Mouse (Mus musculus) cerebellum, adult 2 months (tissue): ENCODE data around the gene Asphd2. TPM values are rescaled to one million over a fixed set of nuclear protein-coding genes. Genes with fewer than 3 reads are reported as not detected.

Experiments
- DNase-seq, 2 experiments: peaks; one replicate each; pipeline ENCODE4 v3.0.0; 2021
- H3K27ac ChIP-seq: fragments of 200-500 bp; 2 replicates; pipeline ENCODE4 v1.5.1; 2012; ENCODE audit warnings: low read length, control low read depth, inconsistent platforms; ENCODE audit not compliant: insufficient read depth
- H3K27me3 ChIP-seq: fragments of 200-500 bp; 2 replicates; pipeline ENCODE4 v1.6.1; 2012; ENCODE audit warnings: inconsistent platforms, mild to moderate bottlenecking, low read length, moderate library complexity; ENCODE audit not compliant: control insufficient read depth, insufficient read depth
- H3K4me1 ChIP-seq: fragments of 200-500 bp; 2 replicates; pipeline ENCODE4 v1.6.1; 2011; ENCODE audit warnings: low read length; ENCODE audit not compliant: control insufficient read depth, insufficient read depth
- H3K4me3 ChIP-seq: fragments of 200-500 bp; replicated peaks from 2 replicates; pipeline ENCODE3; 2011; ENCODE audit warnings: mild to moderate bottlenecking, low read depth, low read length, control low read depth; ENCODE audit not compliant: insufficient read depth
- CTCF ChIP-seq: fragments of 200-500 bp; IDR thresholded peaks from 2 replicates; pipeline ENCODE4 v1.5.1; 2011; ENCODE audit warnings: low read depth, mild to moderate bottlenecking, control low read depth, low read length, moderate library complexity, borderline replicate concordance; ENCODE audit not compliant: insufficient read depth
- POLR2A ChIP-seq: fragments of 200-500 bp; IDR thresholded peaks from 2 replicates; pipeline ENCODE4 v1.6.1; 2011; ENCODE audit warnings: low read length, control low read depth, borderline replicate concordance; ENCODE audit not compliant: insufficient read depth
- WGBS: fragments of 180-500 bp; shearing (Covaris S2); methylation state at CpG from one replicate; pipeline ENCODE4 v1.1.7; 2018; 5-methylcytosine and 5-hydroxymethylcytosine counted together
- polyA plus RNA-seq: library from polyadenylated mRNA; depleted of rRNA; stranded (reverse); fragments of >200 nt; gene quantifications from 2 replicates; pipeline ENCODE4 v1.2.3, GENCODE M21; 2012

Asphd2 gene
- polyA plus RNA-seq, 1 experiment = 92.7 TPM

DNA sequence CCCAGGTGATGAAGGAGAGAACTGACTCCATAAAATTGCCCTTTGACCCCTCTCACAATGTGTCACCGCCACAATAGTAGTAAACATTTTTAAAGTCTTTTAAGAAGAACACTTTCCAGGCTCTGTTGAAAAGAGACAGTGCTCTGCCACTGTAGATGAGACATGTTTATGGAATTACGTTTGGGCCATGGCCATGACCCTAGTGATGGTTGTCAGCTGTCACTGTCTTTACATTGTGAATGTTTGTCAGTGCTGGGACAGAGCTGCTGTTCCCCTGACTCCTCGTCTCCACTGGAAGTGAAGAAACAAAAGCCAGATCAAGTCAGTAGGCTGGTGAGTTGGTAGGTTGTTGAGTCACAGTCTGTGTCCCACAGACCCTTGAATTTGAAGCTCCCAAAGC lies 7.8 kb upstream of the Asphd2 start:
- DNase-seq = no peak
- 70% methylated on average over 3 of the region's 3 CpGs for WGBS

DNA sequence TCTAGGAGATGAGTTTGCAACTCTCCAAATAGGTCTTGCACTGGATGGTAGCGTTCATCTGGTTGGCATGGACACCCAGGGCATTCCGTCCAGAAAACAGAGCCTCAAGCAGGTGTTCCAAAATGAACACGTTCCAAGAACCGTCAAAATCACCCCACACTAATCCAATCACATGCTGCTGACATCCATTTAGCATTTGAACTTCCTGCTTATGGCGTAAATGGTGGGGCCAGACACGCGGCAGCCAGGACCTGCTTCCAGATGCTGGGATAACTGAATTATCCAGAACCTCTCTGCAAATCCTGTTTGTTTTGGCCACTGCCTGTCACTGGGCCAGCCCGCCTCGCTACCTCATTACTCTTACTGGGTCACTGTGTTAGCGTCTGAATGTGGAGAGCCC lies 4.6 kb upstream of the Asphd2 start:
- no peak for DNase-seq
- WGBS = 28% methylated on average over 10 of the region's 10 CpGs
- H3K27ac ChIP-seq = no peak overlapping the region
- no peaks in the 10 kb centered on the region for H3K4me1 ChIP-seq
- no peaks in the 10 kb centered on the region for H3K27me3 ChIP-seq
- H3K4me3 ChIP-seq = no peak overlapping the region
- TF ChIP-seq POLR2A = no peak
- TF ChIP-seq CTCF = no peak

More for the DNA sequence above, 7.8 kb upstream of the Asphd2 start:
- Histone ChIP-seq H3K4me3 (no peak overlapping the region), H3K4me1 (no peaks in the 10 kb centered on the region), H3K27ac (no peak overlapping the region), H3K27me3 (no peaks in the 10 kb centered on the region)
- TF ChIP-seq CTCF = no peak
- TF ChIP-seq POLR2A = no peak

DNA sequence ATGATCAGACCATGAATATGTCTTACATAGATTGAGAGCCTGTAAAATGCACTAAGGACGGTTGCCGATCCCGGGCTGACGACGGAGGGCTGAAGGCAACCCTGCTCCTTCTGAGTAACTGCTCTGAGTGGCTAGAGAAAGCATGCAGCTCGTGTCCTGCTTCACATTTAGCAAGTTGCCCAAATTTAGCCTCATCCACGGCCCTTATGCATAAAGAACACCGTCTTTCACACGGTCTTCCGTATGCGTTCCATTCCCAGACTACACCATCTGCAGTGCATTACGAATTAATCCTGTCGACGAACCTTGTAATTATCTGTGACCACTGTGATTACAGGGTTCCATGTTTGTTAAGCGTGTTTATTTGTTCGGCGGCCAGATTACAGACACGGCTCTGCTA lies 1.4 kb upstream of the Asphd2 start:
- no peak for TF ChIP-seq CTCF
- TF ChIP-seq POLR2A = no peak
- DNase-seq = no peak
- 78% methylated on average over 18 of the region's 18 CpGs for WGBS
- Histone ChIP-seq H3K27me3 (no peaks in the 10 kb centered on the region), H3K27ac (no peak overlapping the region), H3K4me1 (peaks cover 21% of the 10 kb centered on the region), H3K4me3 (no peak overlapping the region)

DNA sequence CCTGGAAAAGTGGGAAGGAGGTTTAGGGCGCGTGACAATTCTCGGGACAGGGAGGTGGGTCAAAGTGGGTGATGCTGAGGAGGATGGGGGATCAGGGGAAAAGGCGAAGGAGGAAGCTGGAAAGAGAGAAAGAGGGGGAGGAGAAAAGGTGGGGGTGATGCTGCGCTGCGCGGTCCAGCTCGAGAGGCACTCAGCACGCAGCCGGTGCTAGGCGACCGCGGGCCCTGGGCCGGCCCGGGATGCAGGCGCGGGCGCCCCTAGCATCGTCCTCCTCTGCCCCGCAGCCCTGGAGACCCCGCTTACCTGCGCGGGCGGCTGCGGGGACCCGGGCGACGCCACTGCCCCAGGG lies 277 bp downstream of the Asphd2 start:
- Histone ChIP-seq H3K4me3 (peak overlapping the region; percentile 98), H3K27me3 (no peaks in the 10 kb centered on the region), H3K4me1 (peaks cover 25% of the 10 kb centered on the region), H3K27ac (peak overlapping the region; percentile 45)
- peak in 1 of 2 experiments; percentile 57 for DNase-seq
- under 1% methylated on average over 26 of the region's 28 CpGs for WGBS
- TF ChIP-seq CTCF (no peak), POLR2A (no peak)

DNA sequence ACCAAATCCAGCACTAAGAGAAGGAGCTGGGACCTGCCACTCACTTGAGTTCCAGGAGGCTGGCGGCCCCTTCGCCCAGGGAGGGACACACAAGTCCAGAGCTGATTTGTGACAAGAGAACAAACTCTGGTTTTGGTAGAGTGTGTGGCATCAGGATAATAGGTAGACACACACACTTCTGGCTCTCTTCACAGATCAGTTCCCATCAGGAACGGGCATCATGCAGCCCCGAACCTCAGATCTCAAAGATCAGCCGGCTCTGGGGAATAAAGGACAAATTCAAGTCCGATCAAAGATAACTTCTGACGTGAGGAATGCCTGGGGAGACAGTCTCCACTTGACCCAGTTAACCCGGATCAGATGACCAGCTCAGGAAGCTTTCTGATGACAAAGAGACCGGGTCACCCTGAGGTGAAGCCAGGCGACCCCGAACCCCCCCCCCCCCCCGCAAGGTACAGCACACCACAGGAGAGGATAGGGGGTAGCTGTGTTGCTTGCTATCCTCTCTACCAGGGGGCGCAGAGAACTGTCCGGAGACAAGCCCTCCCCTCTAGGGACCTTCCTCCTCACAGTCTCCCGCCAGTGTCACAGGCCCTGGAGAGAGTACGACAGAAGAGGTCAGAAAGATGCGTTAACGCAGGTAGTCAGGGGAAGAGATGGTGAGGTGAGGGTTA lies 788 bp downstream of the Asphd2 start:
- Histone ChIP-seq H3K4me3 (peak overlapping the region; percentile 98), H3K27me3 (no peaks in the 10 kb centered on the region), H3K27ac (peak overlapping the region; percentile 45), H3K4me1 (peaks cover 30% of the 10 kb centered on the region)
- TF ChIP-seq POLR2A (no peak), CTCF (no peak)
- 8% methylated on average over 18 of the region's 18 CpGs for WGBS
- DNase-seq = peak; percentile 34 to 44

DNA sequence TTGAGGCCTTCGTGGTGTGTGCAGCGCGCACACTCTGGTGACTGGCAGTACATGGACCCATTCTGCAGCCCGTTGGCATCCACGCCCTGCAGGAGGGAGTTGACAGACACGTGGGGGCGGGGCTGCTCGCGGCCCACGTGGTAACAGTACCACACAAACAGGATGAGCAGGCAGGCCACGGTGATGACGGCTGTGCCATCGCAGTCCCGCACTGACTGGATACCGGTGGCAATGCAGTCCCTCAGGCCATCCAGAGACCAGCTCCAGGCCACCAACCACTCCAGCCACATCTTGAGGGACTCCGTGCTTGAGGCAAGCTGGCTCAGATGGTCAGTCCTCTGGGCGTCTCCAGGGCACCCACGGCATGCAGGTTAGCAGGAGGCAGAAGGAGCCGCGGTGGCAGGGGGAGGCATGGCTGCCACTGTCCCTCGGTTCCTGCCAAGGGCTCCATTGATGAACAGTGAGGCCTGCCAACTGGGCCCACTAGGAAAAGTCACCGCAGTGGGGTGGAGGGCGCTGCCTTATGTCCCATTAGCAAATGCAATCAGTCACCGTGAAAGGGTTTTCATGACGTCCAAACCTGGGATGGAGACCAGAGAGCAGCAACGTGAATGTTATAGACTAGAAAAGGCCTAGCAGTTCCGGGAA lies 2.9 kb downstream of the Asphd2 start:
- Histone ChIP-seq H3K4me1 (peaks cover 36% of the 10 kb centered on the region), H3K4me3 (peak overlapping the region; percentile 27), H3K27ac (peak overlapping the region; percentile 26; the same call in 1 of the 2 replicates), H3K27me3 (no peaks in the 10 kb centered on the region)
- peak; percentile 57 to 59 for DNase-seq
- TF ChIP-seq POLR2A (no peak), CTCF (no peak)
- WGBS = 21% methylated on average over 27 of the region's 27 CpGs

DNA sequence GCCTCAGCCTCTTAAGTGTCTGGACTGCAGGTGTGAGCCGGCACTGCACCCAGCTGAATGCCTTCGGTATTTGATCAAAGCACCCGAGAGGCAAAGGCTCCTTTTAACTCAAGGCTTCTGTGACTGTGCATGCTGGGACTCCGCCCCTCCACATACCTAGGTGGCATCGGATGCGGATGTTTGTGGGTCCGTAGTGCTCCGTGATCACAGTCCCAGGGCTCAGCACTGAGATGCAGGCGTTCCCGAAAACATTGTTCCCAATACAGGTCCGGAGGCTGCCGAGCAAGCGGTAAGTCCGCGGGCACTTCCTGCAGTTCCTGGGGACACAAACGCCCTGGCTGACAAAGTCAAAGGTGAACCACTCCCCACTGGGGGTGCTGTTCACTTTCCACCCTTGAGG lies 3.7 kb downstream of the Asphd2 start:
- no peak overlapping the region for H3K27ac ChIP-seq
- TF ChIP-seq CTCF (no peak), POLR2A (no peak)
- WGBS = 80% methylated on average over 16 of the region's 16 CpGs
- no peak for DNase-seq
- peaks cover 36% of the 10 kb centered on the region for H3K4me1 ChIP-seq
- H3K4me3 ChIP-seq = no peak overlapping the region
- no peaks in the 10 kb centered on the region for H3K27me3 ChIP-seq

DNA sequence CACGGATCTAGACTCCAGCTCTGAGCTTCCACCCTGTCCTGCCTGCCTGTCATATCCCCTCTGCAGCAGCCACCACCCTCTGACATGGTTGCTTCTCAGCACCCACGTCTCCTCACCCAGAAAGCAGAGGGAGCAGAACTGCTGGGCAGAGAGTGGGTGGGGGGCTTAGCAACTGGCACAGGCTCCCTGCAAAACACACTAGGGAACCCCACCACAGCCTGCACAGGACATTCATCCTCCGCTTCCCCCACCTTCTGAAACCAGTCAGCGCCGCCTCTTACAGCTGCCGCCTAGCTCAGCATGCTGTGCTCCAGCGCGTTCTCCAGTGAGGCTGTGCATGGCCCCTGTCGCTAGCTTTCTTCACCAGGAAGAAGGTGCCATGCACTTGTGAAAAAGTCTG lies 5.3 kb downstream of the Asphd2 start:
- Histone ChIP-seq H3K4me1 (peaks cover 36% of the 10 kb centered on the region), H3K27ac (no peak overlapping the region), H3K27me3 (no peaks in the 10 kb centered on the region), H3K4me3 (peak overlapping the region; percentile 1)
- TF ChIP-seq POLR2A = no peak
- TF ChIP-seq CTCF = no peak
- peak in 1 of 2 experiments; percentile 34 for DNase-seq
- WGBS = 32% methylated on average over 9 of the region's 9 CpGs
